8 mouse cellular contexts compared by ENCODE assay signal in the genomic region with DNA sequence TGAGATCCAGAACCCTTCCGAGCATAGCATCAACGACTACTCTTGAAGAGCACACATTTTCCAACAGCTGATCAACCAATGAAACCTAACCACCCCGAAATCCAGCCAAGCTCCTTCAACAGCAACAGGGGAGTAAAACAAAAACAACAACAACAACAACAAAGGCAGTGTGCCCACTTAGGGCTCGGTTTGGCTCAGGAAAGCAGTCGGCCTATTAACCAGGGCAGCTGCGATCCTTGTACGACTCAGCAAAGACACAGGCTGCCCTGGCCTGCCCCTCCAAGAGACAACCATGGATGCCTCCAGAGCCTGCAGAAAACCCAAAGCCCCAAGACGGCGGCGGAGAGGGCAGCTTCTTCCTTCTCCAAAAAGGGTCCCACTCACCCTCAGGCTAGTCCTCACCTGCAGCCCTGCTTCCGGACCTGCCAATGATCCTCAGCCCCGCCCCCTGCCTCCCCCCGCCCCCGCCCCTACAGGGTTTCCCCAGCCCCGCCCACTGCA. TPM values are rescaled to one million over a fixed set of nuclear protein-coding genes. Genes with fewer than 3 reads are reported as not detected.
DNase-seq lines count a peak whose midpoint lies in the region; ATAC-seq lines count a peak whose summit lies in the region.

No protein-coding gene starts in this region.

- 11% methylated on average over 14 of the region's 15 CpGs for WGBS in lung, embryonic 15.5 days
- 16% methylated on average over 13 of the region's 15 CpGs for WGBS in embryonic facial prominence, embryonic 11.5 days
- WGBS in hindbrain, embryonic 15.5 days: 6% methylated on average over 14 of the region's 15 CpGs
- 11% methylated on average over 14 of the region's 15 CpGs for WGBS in midbrain, embryonic 16.5 days

- peaks cover 16% of the 10 kb centered on the region for H3K4me1 ChIP-seq in lung, embryonic 15.5 days
- no peaks in the 10 kb centered on the region for H3K4me1 ChIP-seq in embryonic facial prominence, embryonic 11.5 days (ENCODE audit: control insufficient read depth, insufficient read depth, low read length)
- H3K4me1 ChIP-seq in hindbrain, embryonic 15.5 days (replicated peaks): peaks cover 36% of the 10 kb centered on the region
- H3K4me1 ChIP-seq in midbrain, embryonic 16.5 days (ENCODE audit: control insufficient read depth, insufficient read depth, low read length): peaks cover 25% of the 10 kb centered on the region

- H3K36me3 ChIP-seq in lung, embryonic 15.5 days: no peaks in the 10 kb centered on the region
- H3K36me3 ChIP-seq in embryonic facial prominence, embryonic 11.5 days (replicated peaks; ENCODE audit: control insufficient read depth, insufficient read depth, low read depth, low read length): no peaks in the 10 kb centered on the region
- peaks cover 3% of the 10 kb centered on the region for H3K36me3 ChIP-seq in hindbrain, embryonic 15.5 days
- no peaks in the 10 kb centered on the region; the same call in 1 of the 2 replicates for H3K36me3 ChIP-seq in midbrain, embryonic 16.5 days (ENCODE audit: control insufficient read depth, insufficient read depth, low read length)

- no peaks in the 10 kb centered on the region for H3K9me3 ChIP-seq in lung, embryonic 15.5 days
- H3K9me3 ChIP-seq in embryonic facial prominence, embryonic 11.5 days (replicated peaks; ENCODE audit: control insufficient read depth, low read length): no peaks in the 10 kb centered on the region
- no peaks in the 10 kb centered on the region for H3K9me3 ChIP-seq in hindbrain, embryonic 15.5 days
- no peaks in the 10 kb centered on the region for H3K9me3 ChIP-seq in midbrain, embryonic 16.5 days (replicated peaks; ENCODE audit: control insufficient read depth, low read length, poor library complexity, severe bottlenecking)

- no peaks in the 10 kb centered on the region for H3K27me3 ChIP-seq in lung, embryonic 15.5 days
- H3K27me3 ChIP-seq in embryonic facial prominence, embryonic 11.5 days (ENCODE audit: control insufficient read depth, insufficient read depth, low read length): no peaks in the 10 kb centered on the region
- H3K27me3 ChIP-seq in hindbrain, embryonic 15.5 days: no peaks in the 10 kb centered on the region
- no peaks in the 10 kb centered on the region; the same call in 1 of the 2 replicates for H3K27me3 ChIP-seq in midbrain, embryonic 16.5 days (ENCODE audit: control insufficient read depth, insufficient read depth, low read depth, low read length)

- H3K4me2 ChIP-seq in lung, embryonic 15.5 days: peak overlapping the region; percentile 73
- H3K4me2 ChIP-seq in embryonic facial prominence, embryonic 11.5 days (ENCODE audit: low read depth, low read length): peak overlapping the region; percentile 61
- H3K4me2 ChIP-seq in hindbrain, embryonic 15.5 days: peak overlapping the region; percentile 66
- peak overlapping the region; percentile 77 for H3K4me2 ChIP-seq in midbrain, embryonic 16.5 days (ENCODE audit: low read length)

- ATAC-seq in lung, embryonic 15.5 days (ENCODE audit: borderline replicate concordance, extremely low read depth, low FRiP score, low TSS enrichment): peak; percentile 32; the same call in 1 of the 2 replicates
- ATAC-seq in embryonic facial prominence, embryonic 11.5 days (replicated peaks; ENCODE audit: insufficient number of reproducible peaks, low FRiP score, low TSS enrichment, low read depth): peak; percentile 21; the same call in 1 of the 2 replicates
- ATAC-seq in hindbrain, embryonic 15.5 days (ENCODE audit: low FRiP score, low read depth): peak; percentile 25; the same call in 1 of the 2 replicates
- ATAC-seq in midbrain, embryonic 16.5 days: peak; percentile 36
- ATAC-seq in frontal cortex, adult (ENCODE audit: low TSS enrichment): no peak

- no peak for DNase-seq in lung, postnatal 4 days
- DNase-seq in embryonic facial prominence, embryonic 11.5 days (ENCODE audit: low spot score): no peak
- DNase-seq in left cerebral cortex, adult 9 months (ENCODE audit: low spot score in 2 of 2): no peak
- no peak for DNase-seq in thymus, postnatal 0 days (ENCODE audit: low spot score)

- H3K4me3 ChIP-seq in lung, embryonic 15.5 days: peak overlapping the region; percentile 74
- H3K4me3 ChIP-seq in embryonic facial prominence, embryonic 11.5 days (ENCODE audit: low read depth, low read length): peak overlapping the region; percentile 64
- H3K4me3 ChIP-seq in hindbrain, embryonic 15.5 days: peak overlapping the region; percentile 58
- H3K4me3 ChIP-seq in midbrain, embryonic 16.5 days (ENCODE audit: low read depth, low read length): peak overlapping the region; percentile 47

- H3K27ac ChIP-seq in lung, embryonic 15.5 days: peak overlapping the region; percentile 98; the same call in 1 of the 2 replicates
- no peak overlapping the region for H3K27ac ChIP-seq in embryonic facial prominence, embryonic 11.5 days (replicated peaks; ENCODE audit: low read depth, low read length)
- peak overlapping the region; percentile 98 for H3K27ac ChIP-seq in hindbrain, embryonic 15.5 days (replicated peaks)
- peak overlapping the region; percentile 93 for H3K27ac ChIP-seq in midbrain, embryonic 16.5 days (ENCODE audit: low read length)

- H3K9ac ChIP-seq in lung, embryonic 15.5 days: peak overlapping the region; percentile 41
- H3K9ac ChIP-seq in embryonic facial prominence, embryonic 11.5 days (replicated peaks; ENCODE audit: low read length): no peak overlapping the region
- H3K9ac ChIP-seq in hindbrain, embryonic 15.5 days: peak overlapping the region; percentile 83
- peak overlapping the region; percentile 77 for H3K9ac ChIP-seq in midbrain, embryonic 16.5 days (ENCODE audit: low read depth, low read length)

RNA-seq across cellular contexts. Expression of gene Ralgps1, which starts 1.0 kb away (rescaled TPM):
- polyA plus RNA-seq in lung, embryonic 15.5 days (2015; fragmentation: Nextera tagmentation; extraction: Ambion mirVana): 4.0 and 4.5 TPM in 2 replicates
- polyA plus RNA-seq in embryonic facial prominence, embryonic 11.5 days (2014; fragmentation: Nextera tagmentation; extraction: Ambion mirVana): 3.9 and 5.2 TPM in 2 replicates
- polyA plus RNA-seq in hindbrain, embryonic 15.5 days (2015; fragmentation: Nextera tagmentation; extraction: Ambion mirVana): 37.2 and 42.8 TPM in 2 replicates
- polyA plus RNA-seq in midbrain, embryonic 16.5 days (2015; fragmentation: Nextera tagmentation; extraction: Ambion mirVana): 48.4 and 54.3 TPM in 2 replicates
- 3.9 and 5.5 TPM in 2 replicates for polyA plus RNA-seq in thymus, postnatal 0 days (2015; fragmentation: Nextera tagmentation; extraction: Ambion mirVana)
